Mouse (Mus musculus): ENCODE measurements at regions not wholly inside any gene's neighbourhood (a gene's known extent, or its start where the extent isn't known, plus 50 kb on each side); places are given as distances from the start of the nearest gene placed in this dataset.

DNA sequence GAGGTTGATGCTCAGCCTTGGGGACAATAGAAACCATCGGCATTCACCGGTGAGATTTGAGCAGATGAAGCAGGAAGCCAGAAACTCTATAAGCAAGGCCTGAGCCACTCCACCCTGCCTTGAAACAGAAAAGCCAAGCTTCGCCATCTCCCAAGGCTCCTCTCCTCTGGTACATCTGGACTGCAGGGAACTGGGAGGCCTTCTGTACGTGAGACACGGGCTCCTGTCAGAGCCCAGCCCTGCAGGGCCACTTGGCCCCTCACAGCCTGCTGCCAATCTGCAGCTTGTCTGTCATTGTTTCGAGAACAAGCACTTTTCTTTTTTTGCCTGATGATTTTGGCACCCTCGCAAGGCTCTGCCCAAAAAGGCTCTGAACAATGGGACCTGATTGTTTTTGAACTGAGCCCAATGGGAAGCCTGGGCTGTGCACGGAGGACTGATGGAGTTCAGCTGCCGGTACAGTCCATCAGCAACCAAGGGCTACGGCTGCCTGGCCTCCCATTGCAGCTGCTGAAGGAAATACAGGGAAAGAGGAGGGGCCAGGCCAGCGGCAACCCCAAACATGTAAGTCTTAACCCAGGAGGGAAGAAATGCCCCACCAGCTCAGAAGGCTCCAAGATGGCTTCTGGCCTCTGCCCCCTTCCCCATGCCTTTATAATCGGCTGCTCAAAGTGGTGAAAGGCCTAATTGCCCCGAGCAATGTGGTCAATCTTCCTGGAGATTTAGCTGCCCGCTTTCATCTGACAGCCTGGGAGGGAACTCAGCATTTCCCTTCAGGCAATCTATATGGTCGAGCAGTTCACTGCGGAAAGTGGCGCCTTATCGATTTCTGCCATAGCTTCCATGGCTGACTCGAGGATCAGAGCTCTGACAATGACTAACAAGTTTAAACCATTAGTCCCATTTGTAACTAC, 332.2 kb downstream of the Psat1 start:
- Histone ChIP-seq H3K4me1 (ENCODE audit: control insufficient read depth, insufficient read depth, low read length) (peaks cover 9% of the 10 kb centered on the region; the same call in 1 of the 2 replicates), H3K4me2 (ENCODE audit: low read depth, low read length) (peak overlapping the region; percentile 43), H3K9ac (ENCODE audit: low read length) (peak overlapping the region; percentile 25), H3K9me3 (replicated peaks; ENCODE audit: control insufficient read depth, low read length) (no peaks in the 10 kb centered on the region), H3K27ac (ENCODE audit: low read length) (no peak overlapping the region), H3K36me3 (ENCODE audit: control insufficient read depth, insufficient read depth) (no peaks in the 10 kb centered on the region), H3K4me3 (ENCODE audit: low read length) (no peak overlapping the region), H3K27me3 (ENCODE audit: control insufficient read depth, insufficient read depth, low read length) (no peaks in the 10 kb centered on the region)
- ATAC-seq (replicated peaks; ENCODE audit: extremely low read depth, insufficient read depth, low FRiP score), result peak; percentile 72
- WGBS, result 47% methylated on average over 19 of the region's 19 CpGs

GRCm38 (mm10) chr19:15611137-15611758, 335.9 kb downstream of the Psat1 start:
- Histone ChIP-seq H3K4me2 (ENCODE audit: low read depth, low read length) (no peak overlapping the region), H3K27me3 (ENCODE audit: control insufficient read depth, insufficient read depth, low read length) (no peaks in the 10 kb centered on the region), H3K9ac (ENCODE audit: low read length) (no peak overlapping the region), H3K27ac (ENCODE audit: low read length) (no peak overlapping the region), H3K36me3 (ENCODE audit: control insufficient read depth, insufficient read depth) (no peaks in the 10 kb centered on the region), H3K4me1 (ENCODE audit: control insufficient read depth, insufficient read depth, low read length) (peaks cover 9% of the 10 kb centered on the region; the same call in 1 of the 2 replicates), H3K4me3 (ENCODE audit: low read length) (no peak overlapping the region), H3K9me3 (replicated peaks; ENCODE audit: control insufficient read depth, low read length) (no peaks in the 10 kb centered on the region)
- no peak for ATAC-seq (replicated peaks; ENCODE audit: extremely low read depth, insufficient read depth, low FRiP score)
- WGBS, result 79% methylated on average over 13 of the region's 13 CpGs

- H3K9me3 ChIP-seq (replicated peaks; ENCODE audit: control insufficient read depth, low read length), result no peaks in the 10 kb centered on the region
Measured at GRCm38 (mm10) chr19:15606440-15606839, 340.7 kb downstream of the Psat1 start.

DNA sequence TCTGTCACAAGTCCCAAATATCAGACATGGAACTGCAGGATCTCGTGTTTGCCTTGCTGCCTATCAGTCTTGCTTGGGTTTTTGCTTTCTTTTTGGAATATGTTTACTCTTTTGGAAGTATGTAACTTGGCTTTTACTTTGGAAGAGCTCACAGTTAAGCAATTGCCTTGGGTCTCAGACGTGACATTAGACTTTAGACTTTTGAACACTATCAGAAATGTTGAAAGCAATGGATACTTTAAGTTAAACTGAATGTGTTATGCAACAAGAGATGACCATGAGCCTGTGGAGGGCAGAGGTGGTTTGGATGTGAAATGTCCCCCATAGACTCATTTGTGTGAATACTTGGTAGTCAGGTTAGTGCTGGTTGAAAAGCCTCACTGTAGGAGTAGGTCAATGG, 354.3 kb downstream of the Psat1 start:
- Histone ChIP-seq H3K9me3 (replicated peaks; ENCODE audit: control insufficient read depth, low read length) (no peaks in the 10 kb centered on the region), H3K27ac (ENCODE audit: low read length) (no peak overlapping the region), H3K4me1 (ENCODE audit: control insufficient read depth, insufficient read depth, low read length) (no peaks in the 10 kb centered on the region), H3K27me3 (ENCODE audit: control insufficient read depth, insufficient read depth, low read length) (no peaks in the 10 kb centered on the region), H3K4me3 (ENCODE audit: low read length) (no peak overlapping the region), H3K9ac (ENCODE audit: low read length) (no peak overlapping the region), H3K36me3 (ENCODE audit: control insufficient read depth, insufficient read depth) (no peaks in the 10 kb centered on the region), H3K4me2 (ENCODE audit: low read depth, low read length) (no peak overlapping the region)
- WGBS, result 77% methylated on average over 2 of the region's 2 CpGs
- no peak for ATAC-seq (replicated peaks; ENCODE audit: extremely low read depth, insufficient read depth, low FRiP score)

More at GRCm38 (mm10) chr19:15606440-15606839, 340.7 kb downstream of the Psat1 start:
- ATAC-seq (replicated peaks; ENCODE audit: extremely low read depth, insufficient read depth, low FRiP score), result no peak
- Histone ChIP-seq H3K9ac (ENCODE audit: low read length) (no peak overlapping the region), H3K27me3 (ENCODE audit: control insufficient read depth, insufficient read depth, low read length) (no peaks in the 10 kb centered on the region), H3K27ac (ENCODE audit: low read length) (no peak overlapping the region), H3K4me3 (ENCODE audit: low read length) (no peak overlapping the region), H3K4me2 (ENCODE audit: low read depth, low read length) (no peak overlapping the region), H3K4me1 (ENCODE audit: control insufficient read depth, insufficient read depth, low read length) (no peaks in the 10 kb centered on the region), H3K36me3 (ENCODE audit: control insufficient read depth, insufficient read depth) (no peaks in the 10 kb centered on the region)
- 79% methylated on average over 4 of the region's 4 CpGs for WGBS

DNA sequence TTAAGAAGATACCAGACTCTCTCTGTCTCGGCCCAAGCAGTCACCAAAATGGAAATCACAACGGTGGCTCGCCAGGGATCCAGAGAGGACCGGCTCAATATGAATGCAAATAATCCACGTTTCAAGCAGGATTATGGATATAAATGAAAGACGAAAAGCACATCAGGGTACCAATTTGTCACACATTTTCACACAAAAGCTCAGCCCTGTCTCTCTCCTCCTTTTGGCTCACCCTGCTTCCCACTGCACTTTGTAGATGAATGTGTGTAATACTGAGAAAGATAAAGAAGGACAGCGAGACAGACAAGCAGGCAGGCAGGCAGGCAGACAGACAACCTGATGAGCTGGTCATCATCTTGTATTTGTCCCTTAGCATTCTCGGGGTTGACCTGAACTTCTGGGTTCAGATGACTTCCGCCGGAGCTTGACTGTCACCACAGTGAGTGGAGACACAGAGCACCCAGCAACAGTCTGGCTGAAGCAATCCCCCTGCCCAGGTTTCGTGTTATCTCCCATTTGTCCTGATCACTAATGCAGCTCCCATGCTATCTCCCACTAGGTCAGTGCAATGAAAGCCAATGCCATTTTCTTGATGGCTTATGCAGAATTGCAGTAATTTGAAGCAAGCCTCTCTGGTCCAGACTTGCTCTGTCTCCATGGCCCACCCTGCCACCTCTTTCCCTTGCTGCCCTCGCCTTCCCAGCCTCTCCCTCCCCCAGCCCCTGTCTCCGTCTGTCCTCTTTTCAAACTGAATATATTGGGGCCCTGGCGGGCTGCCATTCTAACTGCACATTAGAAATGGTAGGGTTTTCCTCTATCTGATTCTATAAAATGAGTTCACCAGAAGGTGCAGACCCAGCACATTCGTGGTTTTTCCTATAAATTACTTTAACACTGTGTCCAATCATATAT, 363.1 kb downstream of the Psat1 start:
- H3K4me3 ChIP-seq (ENCODE audit: low read length), result no peak overlapping the region
- 0 out of 2 replicates have a peak, but pooled peaks cover 2% of the 10 kb centered on the region for H3K9me3 ChIP-seq (replicated peaks; ENCODE audit: control insufficient read depth, low read length)
- H3K4me2 ChIP-seq (ENCODE audit: low read depth, low read length), result no peak overlapping the region
- peaks cover 3% of the 10 kb centered on the region for H3K4me1 ChIP-seq (ENCODE audit: control insufficient read depth, insufficient read depth, low read length)
- WGBS, result 75% methylated on average over 15 of the region's 15 CpGs
- no peak overlapping the region for H3K27ac ChIP-seq (ENCODE audit: low read length)
- no peak for ATAC-seq (replicated peaks; ENCODE audit: extremely low read depth, insufficient read depth, low FRiP score)
- H3K27me3 ChIP-seq (ENCODE audit: control insufficient read depth, insufficient read depth, low read length), result no peaks in the 10 kb centered on the region
- no peak overlapping the region for H3K9ac ChIP-seq (ENCODE audit: low read length)
- H3K36me3 ChIP-seq (ENCODE audit: control insufficient read depth, insufficient read depth), result no peaks in the 10 kb centered on the region

DNA sequence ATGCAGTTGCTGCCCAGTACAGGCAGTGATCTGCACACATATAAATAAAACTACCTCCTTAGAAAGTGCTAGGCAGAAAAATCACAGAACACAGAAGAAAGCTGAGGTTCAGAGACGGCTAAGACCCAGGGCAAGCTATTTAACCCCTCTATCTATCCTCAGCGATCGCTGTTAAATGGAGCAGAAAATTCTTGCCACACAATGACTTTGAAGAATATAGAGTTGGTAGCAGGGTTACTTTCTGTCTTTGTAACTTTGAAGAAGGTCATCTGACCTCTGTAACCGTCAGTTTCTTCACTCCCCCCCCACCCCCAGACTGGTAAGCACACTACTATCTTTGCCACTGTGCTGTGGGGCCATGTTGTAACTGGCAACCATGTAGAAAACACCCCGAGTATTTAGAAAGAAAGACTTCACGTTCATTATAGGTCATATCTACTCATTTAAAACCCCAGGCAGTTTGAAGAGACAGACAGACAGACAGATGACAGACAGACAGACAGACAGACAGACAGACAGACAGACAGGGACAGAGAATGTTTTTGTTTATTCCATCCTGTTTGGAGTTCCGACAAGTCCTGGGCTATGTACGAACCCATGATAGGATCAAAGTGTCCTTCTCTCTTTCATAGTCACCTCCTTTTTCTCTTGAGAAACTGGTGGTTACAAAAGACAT, 363.9 kb downstream of the Psat1 start:
- H3K27me3 ChIP-seq (ENCODE audit: control insufficient read depth, insufficient read depth, low read length), result no peaks in the 10 kb centered on the region
- no peaks in the 10 kb centered on the region for H3K36me3 ChIP-seq (ENCODE audit: control insufficient read depth, insufficient read depth)
- 74% methylated on average over 8 of the region's 8 CpGs for WGBS
- H3K9ac ChIP-seq (ENCODE audit: low read length), result no peak overlapping the region
- peaks cover 3% of the 10 kb centered on the region for H3K4me1 ChIP-seq (ENCODE audit: control insufficient read depth, insufficient read depth, low read length)
- 0 out of 2 replicates have a peak, but pooled peaks cover 2% of the 10 kb centered on the region for H3K9me3 ChIP-seq (replicated peaks; ENCODE audit: control insufficient read depth, low read length)
- no peak overlapping the region for H3K4me2 ChIP-seq (ENCODE audit: low read depth, low read length)
- no peak overlapping the region for H3K27ac ChIP-seq (ENCODE audit: low read length)
- H3K4me3 ChIP-seq (ENCODE audit: low read length), result no peak overlapping the region
- no peak for ATAC-seq (replicated peaks; ENCODE audit: extremely low read depth, insufficient read depth, low FRiP score)

DNA sequence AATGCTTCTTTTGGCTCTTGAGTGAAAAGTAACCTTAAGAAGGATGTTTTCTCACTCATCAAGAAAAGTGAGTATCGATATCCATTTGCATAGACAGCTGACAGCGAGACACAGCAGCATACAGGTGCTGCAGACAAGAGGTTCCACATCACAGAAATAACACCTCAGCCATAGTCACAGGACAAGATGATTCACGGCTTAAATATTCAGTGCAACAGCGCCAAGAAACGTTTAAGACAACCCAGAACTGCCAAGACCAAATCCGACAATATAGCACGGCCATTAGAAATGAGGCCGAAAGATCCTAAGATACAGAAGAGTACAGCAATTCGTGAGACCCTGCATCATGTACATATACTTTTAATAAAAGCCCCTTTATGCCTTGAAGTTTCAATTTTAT, 375.9 kb downstream of the Psat1 start:
- H3K9me3 ChIP-seq (replicated peaks; ENCODE audit: control insufficient read depth, low read length), result no peaks in the 10 kb centered on the region
- WGBS, result 78% methylated on average over 9 of the region's 9 CpGs
- no peak for ATAC-seq (replicated peaks; ENCODE audit: extremely low read depth, insufficient read depth, low FRiP score)

GRCm38 (mm10) chr19:15561511-15561910, 385.6 kb downstream of the Psat1 start:
- Histone ChIP-seq H3K4me3 (ENCODE audit: low read length) (no peak overlapping the region), H3K36me3 (ENCODE audit: control insufficient read depth, insufficient read depth) (no peaks in the 10 kb centered on the region), H3K9me3 (replicated peaks; ENCODE audit: control insufficient read depth, low read length) (no peaks in the 10 kb centered on the region), H3K4me2 (ENCODE audit: low read depth, low read length) (no peak overlapping the region), H3K9ac (ENCODE audit: low read length) (no peak overlapping the region), H3K4me1 (ENCODE audit: control insufficient read depth, insufficient read depth, low read length) (no peaks in the 10 kb centered on the region), H3K27me3 (ENCODE audit: control insufficient read depth, insufficient read depth, low read length) (no peaks in the 10 kb centered on the region), H3K27ac (ENCODE audit: low read length) (no peak overlapping the region)
- ATAC-seq (replicated peaks; ENCODE audit: extremely low read depth, insufficient read depth, low FRiP score), result no peak
- WGBS, result 86% methylated on average over 5 of the region's 5 CpGs

More for the DNA sequence above, 375.9 kb downstream of the Psat1 start:
- no peak overlapping the region for H3K27ac ChIP-seq (ENCODE audit: low read length)
- H3K9ac ChIP-seq (ENCODE audit: low read length), result no peak overlapping the region
- H3K27me3 ChIP-seq (ENCODE audit: control insufficient read depth, insufficient read depth, low read length), result no peaks in the 10 kb centered on the region
- H3K4me3 ChIP-seq (ENCODE audit: low read length), result no peak overlapping the region
- no peaks in the 10 kb centered on the region for H3K4me1 ChIP-seq (ENCODE audit: control insufficient read depth, insufficient read depth, low read length)
- no peaks in the 10 kb centered on the region for H3K36me3 ChIP-seq (ENCODE audit: control insufficient read depth, insufficient read depth)
- H3K4me2 ChIP-seq (ENCODE audit: low read depth, low read length), result no peak overlapping the region
